Mouse (Mus musculus) inflammation-experienced regulatory T-cells, adult 6 months (primary cell): ENCODE data around the gene Mink1. TPM values are rescaled to one million over a fixed set of nuclear protein-coding genes. Genes with fewer than 3 reads are reported as not detected.
A peak's percentile ranks its signal among the peaks of the same experiment; 100 is the strongest.

ENCODE experiments used
- ATAC-seq: one replicate; pipeline ENCODE4 v1.8.0; 2017
- polyA plus RNA-seq, 3 experiments: library from polyadenylated mRNA; unstranded; fragments of 100-300 nt; shearing (Covaris generic); gene quantifications; one replicate each; pipeline ENCODE4 v1.2.1; 2017

Gene Mink1
- polyA plus RNA-seq, 3 experiments from 2014 or later = 6.2 to 11.8 (median 9.2) TPM

GRCm38 (mm10) chr11:70654923-70655570 is 92.4 kb downstream of the Mink1 start:
- peak; percentile 27 for ATAC-seq

DNA sequence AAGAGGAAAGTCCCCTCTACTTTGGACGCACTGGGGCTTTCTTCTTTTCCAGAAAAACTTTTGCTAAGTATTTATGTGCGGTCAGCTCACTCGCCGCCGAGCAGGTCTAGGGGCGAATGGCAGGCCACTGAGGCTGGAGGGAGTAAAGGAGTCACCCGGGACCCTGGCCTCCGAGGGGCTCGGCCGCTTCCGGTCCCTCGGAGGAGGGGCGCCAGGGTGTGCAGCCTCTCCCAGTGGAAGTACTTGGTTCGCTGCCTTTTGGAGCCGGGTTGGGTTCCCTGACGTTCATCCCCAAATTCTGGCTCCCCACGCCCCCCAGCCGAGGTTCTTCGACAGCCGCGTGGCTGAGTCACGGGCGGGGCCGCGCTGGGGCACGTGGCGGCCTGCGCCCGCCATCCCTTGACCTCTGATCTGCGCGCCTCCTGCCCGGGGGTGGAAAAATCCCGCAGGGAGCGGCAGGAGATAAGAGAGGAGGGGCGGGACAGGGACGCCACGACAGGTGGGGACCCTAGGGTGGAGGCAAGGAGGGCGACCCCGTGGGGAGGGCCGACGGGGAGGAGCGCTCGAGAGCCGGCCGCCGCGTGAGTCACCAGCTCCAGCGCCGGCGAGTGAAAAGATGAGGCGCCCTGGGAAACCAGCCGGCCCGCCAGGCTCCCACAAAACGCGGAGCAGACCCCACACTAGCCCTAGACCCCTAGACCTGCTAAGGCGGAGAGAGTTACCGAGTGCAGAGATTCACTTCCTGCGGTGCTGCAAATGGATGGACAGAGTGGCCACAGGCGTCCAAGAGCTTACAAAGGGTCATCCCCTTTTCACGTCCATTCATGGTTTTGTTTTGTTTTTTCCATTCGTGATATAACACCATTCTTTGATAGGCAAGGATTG is 93.1 kb downstream of the Mink1 start:
- peak; percentile 9 for ATAC-seq

GRCm38 (mm10) chr11:70656456-70656927 is 93.8 kb downstream of the Mink1 start:
- ATAC-seq = no peak

- no peak for ATAC-seq
Observed at GRCm38 (mm10) chr11:70656964-70657363, 94.3 kb downstream of the Mink1 start, which contains the start of gene Eno3. Gene Eno3, plus strand, starts transcription at chr11:70657202.

DNA sequence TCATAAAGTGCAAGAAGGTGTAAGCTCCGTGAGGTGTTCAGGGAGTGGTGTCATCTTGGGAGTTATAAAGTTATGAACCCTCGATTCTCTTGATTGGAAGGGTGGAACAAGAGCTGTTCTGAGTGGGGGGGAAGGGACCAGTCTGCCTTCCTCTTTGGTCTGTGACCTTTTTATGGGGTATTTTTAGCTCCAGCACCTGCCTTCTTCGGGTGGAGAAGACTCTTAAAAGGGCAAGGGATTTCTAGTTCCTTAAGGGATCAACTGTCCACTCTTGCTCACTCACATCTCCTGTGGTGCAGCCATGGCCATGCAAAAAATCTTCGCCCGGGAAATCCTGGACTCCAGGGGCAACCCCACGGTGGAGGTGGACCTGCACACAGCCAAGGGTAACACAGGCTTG is 94.9 kb downstream of the Mink1 start:
- ATAC-seq = no peak

- no peak for ATAC-seq
Observed at GRCm38 (mm10) chr11:70657991-70658390, 95.3 kb downstream of the Mink1 start.

GRCm38 (mm10) chr11:70658521-70658920 is 95.8 kb downstream of the Mink1 start:
- no peak for ATAC-seq

DNA sequence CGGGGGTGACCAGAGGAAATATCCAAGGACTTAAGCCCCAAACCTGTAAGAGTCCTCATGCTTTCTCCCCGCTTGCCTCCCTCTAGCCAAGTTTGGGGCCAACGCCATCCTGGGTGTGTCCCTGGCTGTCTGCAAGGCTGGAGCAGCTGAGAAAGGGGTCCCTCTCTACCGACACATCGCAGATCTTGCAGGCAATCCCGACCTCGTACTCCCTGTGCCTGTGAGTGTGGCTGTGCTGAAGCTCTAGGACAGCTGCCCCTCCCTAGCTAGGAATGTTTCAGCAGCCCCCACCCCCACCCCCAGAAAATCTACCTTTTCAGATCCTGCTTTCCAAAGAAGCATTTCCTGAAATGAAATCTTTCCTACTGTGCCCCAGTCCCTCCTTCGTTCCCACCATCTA is 96.3 kb downstream of the Mink1 start:
- no peak for ATAC-seq

- no peak for ATAC-seq
Observed at GRCm38 (mm10) chr11:70660571-70660970, 97.9 kb downstream of the Mink1 start.

GRCm38 (mm10) chr11:70663101-70663500 is 100.4 kb downstream of the Mink1 start:
- ATAC-seq = no peak

DNA sequence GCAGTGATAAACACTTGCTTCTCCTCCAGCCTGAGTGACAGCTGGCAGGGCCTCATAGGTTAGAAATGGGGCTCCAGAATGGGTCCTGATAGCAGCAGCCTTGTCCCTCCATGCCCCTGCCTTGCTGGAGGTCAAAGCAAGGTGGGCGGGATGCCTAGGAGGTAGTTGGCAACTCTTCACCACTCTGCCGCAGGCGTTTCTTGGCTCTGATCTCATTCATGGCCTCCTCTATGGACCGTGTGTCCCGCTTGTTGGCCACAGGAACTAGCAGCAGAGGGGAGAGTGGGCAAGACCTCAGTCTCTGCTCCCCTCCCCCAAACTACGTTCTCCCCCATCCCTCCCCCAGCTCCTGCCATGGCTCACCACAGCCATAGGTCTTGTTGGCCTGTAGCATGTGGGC is 101.3 kb downstream of the Mink1 start:
- no peak for ATAC-seq

Other genes with a start within 250 kb of the Mink1 start
- not detected for gene Alox12e, start 240.3 kb upstream of the Mink1 start, polyA plus RNA-seq
- under 1 TPM; 0.24 to 0.59 (median 0.26) TPM for gene Alox15, start 210.8 kb upstream of the Mink1 start, polyA plus RNA-seq
- 1 to 10 TPM; 5.2 to 7.3 (median 6.5) TPM for gene Pelp1, start 152.8 kb upstream of the Mink1 start, polyA plus RNA-seq
- 100 to 1,000 TPM in 2 of 3 experiments, 10 to 100 TPM in 1; 50.6 to 129 (median 119) TPM for gene Arrb2, start 130.2 kb upstream of the Mink1 start, polyA plus RNA-seq
- 10 to 100 TPM; 76.7 to 81.3 (median 80.3) TPM for gene Med11, start 111.0 kb upstream of the Mink1 start, polyA plus RNA-seq
- gene Zmynd15, start 103.4 kb upstream of the Mink1 start, polyA plus RNA-seq = not detected
- gene Cxcl16, start 102.9 kb upstream of the Mink1 start, polyA plus RNA-seq = under 1 TPM; 0.62 to 0.85 (median 0.72) TPM
- gene Tm4sf5, start 57.6 kb upstream of the Mink1 start, polyA plus RNA-seq = 1 to 10 TPM; 1.6 to 3.2 (median 2.3) TPM
- gene Vmo1, start 48.3 kb upstream of the Mink1 start, polyA plus RNA-seq = not detected
- not detected for gene Gltpd2, start 43.7 kb upstream of the Mink1 start, polyA plus RNA-seq
- gene Psmb6, start 37.5 kb upstream of the Mink1 start, polyA plus RNA-seq = 100 to 1,000 TPM; 376 to 387 (median 385) TPM
- gene Gm40193, start 29.9 kb upstream of the Mink1 start, polyA plus RNA-seq = not detected
- gene Pld2, start 22.8 kb upstream of the Mink1 start, polyA plus RNA-seq = 1 to 10 TPM; 1.8 to 2.1 (median 2.0) TPM
- gene 4930544D05Rik, start 53.0 kb downstream of the Mink1 start, polyA plus RNA-seq = not detected
- 1 to 10 TPM in 1 of 3 experiments, under 1 TPM in 2; 0.51 to 3.0 (median 0.78) TPM for gene Chrne, start 56.3 kb downstream of the Mink1 start, polyA plus RNA-seq
- under 1 TPM; 0.17 to 0.69 (median 0.21) TPM for gene Gp1ba, start 76.2 kb downstream of the Mink1 start, polyA plus RNA-seq
- 100 to 1,000 TPM; 276 to 454 (median 423) TPM for gene Rnf167, start 84.4 kb downstream of the Mink1 start, polyA plus RNA-seq
- 100 to 1,000 TPM in 2 of 3 experiments, 10 to 100 TPM in 1; 85.3 to 111 (median 111) TPM for gene Slc25a11, start 84.6 kb downstream of the Mink1 start, polyA plus RNA-seq
- 1,000 to 10,000 TPM; 3,037 to 4,758 (median 3,214) TPM for gene Pfn1, start 91.8 kb downstream of the Mink1 start, polyA plus RNA-seq
- 10 to 100 TPM in 2 of 3 experiments, 1 to 10 TPM in 1; 6.2 to 27.4 (median 21.7) TPM for gene Eno3, start 94.3 kb downstream of the Mink1 start, polyA plus RNA-seq
- gene Spag7, start 106.5 kb downstream of the Mink1 start, polyA plus RNA-seq = 100 to 1,000 TPM; 131 to 155 (median 137) TPM
- gene Camta2, start 125.2 kb downstream of the Mink1 start, polyA plus RNA-seq = 10 to 100 TPM; 11.5 to 17.1 (median 12.8) TPM
- gene Inca1, start 137.3 kb downstream of the Mink1 start, polyA plus RNA-seq = 1 to 10 TPM in 1 of 3 experiments, under 1 TPM in 1, not detected in 1; 0.44 to 1.0 TPM
- gene Kif1c, start 137.7 kb downstream of the Mink1 start, polyA plus RNA-seq = 1 to 10 TPM in 2 of 3 experiments, under 1 TPM in 1; 0.99 to 2.0 (median 1.3) TPM
- 1 to 10 TPM; 3.4 to 5.8 (median 4.6) TPM for gene Zfp3, start 201.3 kb downstream of the Mink1 start, polyA plus RNA-seq
- 1 to 10 TPM in 1 of 3 experiments, under 1 TPM in 1, not detected in 1; 0.67 to 1.1 TPM for gene Scimp, start 249.7 kb downstream of the Mink1 start, polyA plus RNA-seq